Mouse (Mus musculus) naive thymus-derived CD4-positive, alpha-beta T cell, adult 2 months (primary cell): Measurements from ENCODE around the gene Hint1.
"Not testable (repeated sequence)": the region's sequence is repeated elsewhere in the genome, so short reads cannot be mapped to it uniquely, and the experiment has no call there.

ENCODE experiments used
- DNase-seq: peaks from one replicate; pipeline ENCODE4 v3.0.0-alpha.2; 2011; ENCODE audit warnings: low read depth

Hint1 gene

DNA sequence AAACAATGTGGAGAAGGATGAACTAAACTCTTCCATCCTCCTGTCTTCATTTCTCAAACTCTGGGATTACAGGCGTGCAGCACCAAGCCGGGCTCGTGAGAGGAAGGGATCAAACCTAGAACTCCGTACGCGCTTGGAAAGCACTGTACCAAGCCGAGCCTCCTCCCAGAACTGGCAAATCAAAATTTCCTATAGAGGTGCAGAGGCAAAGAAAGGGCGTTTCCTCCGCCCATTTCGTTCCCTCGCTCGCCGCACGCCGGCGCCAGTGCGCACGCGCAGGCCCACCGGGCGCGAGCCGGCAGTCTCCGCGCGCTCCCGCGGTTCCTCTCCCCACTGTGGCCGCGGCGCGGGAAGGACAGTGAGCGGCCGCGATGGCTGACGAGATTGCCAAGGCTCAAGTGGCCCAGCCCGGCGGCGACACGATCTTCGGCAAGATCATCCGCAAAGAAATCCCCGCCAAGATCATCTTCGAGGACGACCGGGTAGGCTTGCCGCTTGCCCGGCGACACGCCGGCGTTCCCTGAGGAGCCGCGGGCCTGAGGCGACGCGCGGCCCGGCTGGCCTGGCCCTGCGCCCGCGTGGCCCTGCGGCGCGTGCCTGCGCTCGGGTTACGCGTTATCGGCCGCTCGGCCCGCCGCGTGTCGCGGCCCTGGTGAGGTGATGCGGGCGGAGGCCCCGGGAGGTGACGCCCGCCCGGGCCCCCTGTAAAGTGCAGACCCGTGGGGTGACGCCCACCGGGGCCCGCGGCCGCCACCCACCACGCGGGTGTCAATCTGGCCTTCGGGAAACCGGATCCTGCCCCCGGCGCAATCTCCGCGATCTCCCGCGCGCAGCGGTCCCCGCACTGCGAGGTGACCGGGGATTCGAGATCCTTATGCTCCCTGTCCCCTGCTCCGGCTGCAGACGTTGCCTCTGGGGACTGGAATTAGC is at the start of gene Hint1:
Hint1 (plus strand) TSS at position 265 of the 930 bp plus-strand sequence.
- peak; percentile 94 for DNase-seq

DNA sequence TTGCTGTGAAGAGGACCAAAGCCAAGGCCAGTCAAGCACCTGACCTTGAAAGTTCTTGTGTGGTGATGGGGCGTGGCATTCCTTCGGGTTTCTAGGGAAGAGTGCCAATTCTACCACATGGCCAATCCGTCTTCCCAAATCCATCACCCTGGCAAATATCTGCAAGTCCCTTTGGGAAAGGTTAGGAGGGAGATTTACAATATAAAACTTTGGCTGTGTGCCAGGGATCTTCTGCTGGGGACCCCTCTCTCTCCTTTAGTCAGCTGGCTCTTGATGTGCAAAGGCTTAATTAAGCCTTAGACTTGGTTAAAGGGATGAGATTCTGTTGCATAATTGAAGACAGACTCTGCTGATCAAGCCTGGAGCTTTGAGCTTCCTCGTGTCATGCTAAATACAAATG is 48.7 kb upstream of the Hint1 start:
- no peak for DNase-seq

DNA sequence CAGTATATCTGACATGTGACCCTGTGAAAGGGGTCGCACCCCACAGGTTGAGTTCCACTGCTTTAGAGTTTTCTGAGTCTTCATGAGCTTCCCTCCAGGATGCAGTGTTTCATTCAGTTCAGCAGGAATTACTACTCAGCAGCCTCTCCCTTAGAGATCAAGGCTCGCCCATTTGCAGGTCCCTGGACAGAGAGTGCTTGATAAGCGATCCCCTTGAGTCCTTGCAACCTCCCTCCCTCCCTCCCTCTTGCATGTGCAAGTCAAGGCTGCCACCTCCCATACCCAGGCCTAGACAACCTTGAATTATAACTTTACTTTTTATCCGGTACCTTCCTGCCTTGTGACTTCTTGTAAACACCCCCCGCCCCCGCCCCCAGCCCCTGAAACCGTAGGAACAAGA is 46.7 kb upstream of the Hint1 start:
- DNase-seq: no peak

DNA sequence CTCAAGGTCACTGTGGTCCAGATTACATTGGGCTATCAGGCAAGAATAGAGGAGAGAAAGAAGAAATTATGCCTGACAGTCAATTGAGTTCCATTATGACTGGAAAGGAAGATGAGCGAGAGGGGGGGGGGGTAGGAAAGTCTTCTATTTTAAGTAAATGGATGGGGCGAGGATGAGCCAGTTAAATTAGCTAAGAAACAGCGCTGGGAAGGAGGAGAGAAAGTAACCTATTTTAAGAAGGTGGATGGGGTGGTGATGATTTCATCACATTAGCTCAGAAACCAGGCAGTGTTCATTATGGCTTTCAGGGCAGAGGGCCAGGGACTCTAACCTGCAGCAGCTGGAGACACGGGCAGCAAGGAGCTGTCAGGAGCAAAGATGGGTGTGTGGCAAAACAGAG is 42.7 kb upstream of the Hint1 start:
- DNase-seq: no peak

DNA sequence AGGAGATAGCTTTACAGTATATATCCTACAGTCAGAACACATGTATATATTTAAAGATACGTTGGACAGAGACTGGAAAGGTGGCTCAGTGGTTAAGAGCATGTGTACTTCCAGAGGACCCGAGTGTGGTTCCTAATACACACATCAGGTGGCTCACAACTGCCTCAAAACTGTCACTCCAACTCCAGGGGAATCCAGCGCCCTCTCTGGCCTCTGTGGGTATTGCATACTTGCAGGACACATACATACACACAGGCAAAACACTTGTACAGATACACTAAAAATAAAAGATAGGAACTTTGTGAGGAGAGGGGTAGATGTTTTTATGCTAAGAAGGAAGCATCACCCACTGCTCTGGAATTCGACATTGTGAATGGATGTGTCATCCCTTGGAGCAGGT is 40.4 kb upstream of the Hint1 start:
- DNase-seq: no peak

DNA sequence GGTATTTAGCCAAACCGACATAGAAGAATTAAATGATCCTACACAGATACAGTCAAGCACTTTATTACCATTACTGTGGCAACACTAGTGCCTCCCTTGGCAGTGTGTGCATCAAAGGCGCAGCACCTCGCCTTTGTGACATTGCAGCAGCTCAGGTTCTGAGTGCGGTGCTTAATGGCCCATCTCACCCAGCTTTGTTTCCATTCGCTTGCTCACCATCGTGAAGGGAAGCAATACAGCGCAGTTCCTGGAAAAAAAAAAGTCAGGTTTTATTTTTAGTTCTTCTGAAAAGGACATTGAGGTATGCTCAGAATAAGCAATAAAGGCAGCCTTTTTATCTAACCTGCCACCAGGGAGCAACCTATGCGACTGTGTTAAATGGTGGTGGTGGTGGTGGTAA is 39.4 kb upstream of the Hint1 start:
- no peak for DNase-seq

DNA sequence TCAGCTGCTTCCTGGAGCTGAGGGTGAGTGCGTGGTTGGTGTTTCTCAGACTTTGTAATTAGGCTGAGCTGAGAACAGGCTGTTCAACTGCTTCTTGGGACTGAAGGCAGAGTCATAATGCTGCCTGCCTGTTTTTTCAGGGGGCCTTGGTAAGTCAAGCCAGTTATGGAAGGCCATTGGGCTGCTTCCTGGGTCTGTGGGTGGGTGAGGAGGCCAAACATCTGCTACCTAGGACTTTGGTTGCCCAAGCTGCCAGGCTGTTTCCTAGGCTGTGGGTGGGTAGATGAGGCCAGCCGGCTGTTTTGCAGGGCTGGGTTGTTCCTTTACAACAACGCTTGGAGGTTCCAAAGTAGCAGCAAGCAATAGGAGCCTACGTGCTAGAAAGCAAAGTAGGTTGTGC is 32.4 kb upstream of the Hint1 start:
- DNase-seq: no peak

DNA sequence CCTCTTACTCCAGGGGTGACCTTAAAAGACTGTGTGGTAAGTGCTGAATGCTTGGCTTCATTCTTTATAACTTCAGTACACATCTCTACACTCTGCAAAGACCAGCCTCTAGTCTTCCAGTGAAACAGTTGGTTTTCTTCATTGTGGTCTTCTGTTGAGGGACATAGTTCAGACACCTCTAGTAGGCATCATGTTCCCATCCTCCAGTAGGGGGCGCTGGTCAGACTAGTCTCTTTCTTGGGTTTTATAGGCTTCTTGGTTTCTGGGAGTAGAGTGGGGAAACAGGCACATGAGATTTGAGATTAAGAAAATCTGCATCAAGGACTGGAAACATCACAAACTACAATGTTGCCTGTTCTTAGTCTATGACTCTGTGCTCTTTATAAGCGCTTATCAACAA is 31.6 kb upstream of the Hint1 start:
- DNase-seq: peak; percentile 80

DNA sequence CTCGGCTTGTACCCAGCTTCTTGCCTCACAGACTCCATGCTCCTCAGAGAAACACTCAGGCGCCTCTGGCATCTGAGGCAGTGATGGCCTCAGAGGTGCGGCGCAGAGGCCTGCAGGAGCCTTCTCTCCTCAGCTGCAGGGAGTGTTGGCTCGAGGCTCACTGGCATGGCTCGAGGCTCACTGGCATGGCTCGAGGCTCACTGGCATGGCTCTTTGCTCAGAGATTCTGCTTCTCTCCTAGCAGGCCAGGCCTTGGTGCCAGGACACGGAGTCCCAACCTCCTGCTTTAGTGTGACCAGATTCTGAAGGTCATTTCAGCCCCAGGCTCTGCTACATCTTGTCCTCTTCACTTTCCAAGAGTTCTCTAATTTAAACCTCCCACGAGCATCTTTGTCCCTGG is 30.1 kb upstream of the Hint1 start:
- no peak for DNase-seq

DNA sequence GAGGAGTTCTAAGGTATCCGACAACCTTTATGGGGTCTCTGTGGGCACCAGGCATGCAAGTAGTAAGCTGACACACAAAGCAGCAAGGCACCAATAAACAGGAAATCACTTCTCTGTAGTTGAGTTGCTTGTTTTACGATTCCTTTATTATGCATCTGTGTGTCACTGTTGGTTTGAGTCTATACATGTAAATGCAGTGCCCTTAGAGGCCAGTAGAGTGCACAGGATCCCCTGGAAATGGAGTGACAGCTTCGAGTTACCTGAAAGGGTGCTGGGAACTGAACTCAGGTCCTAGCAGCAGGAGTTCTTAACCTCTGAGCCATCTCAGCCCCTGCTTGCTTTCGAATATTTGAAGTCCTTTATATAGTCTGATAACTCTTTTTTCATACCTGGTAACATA is 26.5 kb upstream of the Hint1 start:
- DNase-seq: no peak

DNA sequence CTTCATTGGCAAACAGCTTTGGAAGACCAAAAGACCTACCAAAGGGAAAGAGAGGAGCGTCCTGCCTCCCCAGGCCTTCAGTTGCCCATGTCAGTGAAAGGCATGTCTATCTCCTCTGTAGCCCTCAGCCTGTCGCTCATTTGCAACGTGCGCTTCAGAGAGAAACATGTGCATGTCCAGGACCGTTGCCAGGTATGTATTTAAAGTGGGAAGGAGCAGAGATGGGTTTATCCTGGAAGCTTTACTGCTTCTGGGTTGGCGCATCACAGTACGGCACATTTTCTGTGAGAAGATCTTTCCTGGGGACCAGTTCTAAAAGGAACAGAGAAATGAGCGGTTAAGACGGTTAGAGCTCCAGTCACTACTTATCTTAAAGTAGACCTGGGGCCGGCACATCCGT is 25.3 kb upstream of the Hint1 start:
- DNase-seq: no peak

DNA sequence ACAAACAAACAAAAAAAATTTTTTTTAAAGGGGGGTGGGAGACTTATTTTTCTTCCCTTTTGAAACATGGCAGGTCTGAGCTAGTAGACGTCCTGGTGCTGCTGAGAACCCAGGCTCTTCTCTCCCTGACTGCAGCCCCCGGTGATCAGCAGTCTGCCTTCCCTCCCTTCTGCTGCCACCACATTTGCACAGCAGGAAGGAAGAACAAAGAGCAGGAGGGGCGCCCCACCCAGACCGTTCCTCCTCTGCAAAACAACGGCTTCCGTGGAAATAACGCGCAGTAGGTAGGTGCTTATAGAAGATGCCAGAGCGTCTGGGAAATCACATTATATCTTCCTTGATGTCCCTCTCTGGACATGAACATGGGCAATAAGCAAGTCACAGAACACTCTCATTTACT is 21.8 kb upstream of the Hint1 start:
- DNase-seq: peak; percentile 85

DNA sequence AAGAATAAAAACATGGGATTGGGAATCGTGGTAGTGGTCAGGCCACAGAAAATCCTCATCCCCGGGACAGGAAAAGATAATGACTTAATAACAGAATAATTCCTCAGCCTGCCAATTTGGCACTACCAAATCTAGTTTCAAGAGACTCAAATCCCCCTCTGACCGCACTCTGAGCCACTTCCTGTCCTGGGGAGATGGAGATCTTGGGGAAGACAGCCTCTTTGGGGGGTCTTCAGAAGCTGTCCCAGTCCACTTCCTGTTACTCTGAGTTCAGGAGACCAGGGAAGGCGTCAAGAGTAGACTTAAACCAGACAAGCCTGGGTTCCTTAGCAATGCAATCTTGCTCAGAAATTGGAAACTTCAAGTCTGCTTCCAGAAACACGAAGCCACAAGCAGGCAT is 21.2 kb upstream of the Hint1 start:
- DNase-seq: peak; percentile 45

DNA sequence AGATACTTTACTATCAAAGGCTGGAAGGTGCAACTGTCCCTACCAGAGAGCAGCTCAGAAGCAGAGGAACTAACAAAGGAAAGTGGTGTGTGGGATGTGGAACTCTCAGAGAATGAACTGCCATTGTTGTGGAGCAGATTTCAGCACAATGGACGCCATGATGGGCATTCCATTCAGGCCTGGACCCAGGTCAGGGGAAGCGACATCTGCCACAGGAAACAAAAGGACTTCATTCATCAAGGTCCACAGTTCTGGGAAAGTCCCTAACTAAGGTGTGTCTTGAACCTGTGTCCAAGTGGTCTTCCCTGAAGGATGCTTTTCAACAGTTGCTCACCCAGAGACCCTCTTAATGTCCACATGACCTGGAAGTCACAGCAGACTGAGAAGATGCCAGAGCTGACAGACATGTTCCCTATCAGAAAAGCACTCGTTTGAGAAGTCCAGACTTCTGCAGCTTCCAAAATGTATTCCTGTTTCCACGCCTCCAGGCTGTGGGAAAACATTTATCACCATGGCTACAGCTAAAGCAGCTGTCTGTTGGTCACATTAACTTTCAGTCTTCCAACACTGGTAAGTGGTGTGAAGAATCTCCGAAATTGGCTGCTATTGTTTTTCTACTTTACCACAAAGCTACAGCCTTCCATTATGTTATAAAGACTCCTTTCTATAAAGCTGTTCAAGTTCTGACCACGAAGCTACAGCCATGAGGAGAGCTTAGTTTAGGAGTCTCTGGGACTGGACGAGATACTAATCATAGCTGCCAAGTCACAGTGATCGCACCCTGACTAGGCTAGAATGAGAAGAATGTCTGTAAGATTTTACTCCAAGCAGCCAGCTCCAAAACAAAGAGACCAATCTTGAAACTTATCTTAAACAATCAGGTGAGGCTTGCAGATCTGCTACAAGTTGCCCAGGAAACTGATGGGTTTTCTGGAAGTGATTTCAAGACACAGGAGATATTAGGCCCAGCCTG is 20.4 kb upstream of the Hint1 start:
- no peak for DNase-seq

DNA sequence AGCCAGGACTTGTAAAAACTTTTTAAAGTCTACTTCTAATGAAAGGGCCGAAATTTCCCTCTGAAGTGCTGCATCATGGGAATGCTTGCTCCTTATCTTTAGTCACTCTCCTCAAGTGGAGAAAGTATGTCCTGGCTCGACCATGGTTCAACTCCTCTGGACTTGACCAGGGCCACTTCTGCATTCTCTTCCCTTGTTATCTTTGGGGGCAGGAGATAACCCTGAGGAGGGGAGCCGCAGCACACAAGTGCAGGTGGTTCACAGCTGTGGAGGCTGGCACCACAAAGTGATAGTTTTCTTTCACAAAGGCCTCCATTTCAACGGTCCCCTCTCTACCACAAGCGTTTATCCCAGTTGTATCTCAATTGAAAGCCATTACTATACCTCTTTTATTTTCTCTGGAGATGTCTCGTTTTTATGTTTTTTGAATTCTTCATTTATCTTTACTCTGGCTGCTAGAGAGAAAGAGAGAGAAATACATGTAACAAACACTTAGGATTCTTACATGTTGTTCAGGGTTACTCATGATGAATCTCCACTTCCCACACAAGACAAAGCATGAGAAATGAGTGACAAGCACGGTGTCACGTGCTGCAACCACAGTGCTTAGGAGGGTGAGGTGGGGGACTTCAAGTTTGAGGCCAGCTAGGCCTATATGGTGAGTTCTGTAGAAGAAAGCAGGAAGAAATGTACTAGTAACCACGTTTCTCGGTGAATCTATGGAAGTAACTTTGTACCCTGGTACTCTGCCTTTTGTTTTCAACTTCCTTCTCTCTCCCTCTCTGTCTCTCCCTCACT is 16.0 kb upstream of the Hint1 start:
- DNase-seq: peak; percentile 70

DNA sequence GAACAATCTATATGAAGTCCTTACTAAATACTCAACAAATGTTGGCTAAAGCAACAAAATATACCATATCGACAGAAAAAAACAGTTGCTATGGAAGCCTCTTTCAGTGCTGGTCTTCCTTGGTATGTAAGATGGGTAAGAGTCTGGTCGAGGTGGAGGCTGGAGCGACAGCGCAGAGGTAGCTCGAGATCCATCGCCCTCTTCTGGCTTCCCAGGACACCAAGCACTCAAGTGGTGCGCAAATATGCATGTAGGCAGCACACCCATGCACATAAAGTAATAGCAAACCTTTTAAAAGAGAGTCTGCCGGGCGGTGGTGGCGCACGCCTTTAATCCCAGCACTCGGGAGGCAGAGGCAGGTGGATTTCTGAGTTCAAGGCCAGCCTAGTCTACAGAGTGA is 14.5 kb upstream of the Hint1 start:
- DNase-seq: no peak

DNA sequence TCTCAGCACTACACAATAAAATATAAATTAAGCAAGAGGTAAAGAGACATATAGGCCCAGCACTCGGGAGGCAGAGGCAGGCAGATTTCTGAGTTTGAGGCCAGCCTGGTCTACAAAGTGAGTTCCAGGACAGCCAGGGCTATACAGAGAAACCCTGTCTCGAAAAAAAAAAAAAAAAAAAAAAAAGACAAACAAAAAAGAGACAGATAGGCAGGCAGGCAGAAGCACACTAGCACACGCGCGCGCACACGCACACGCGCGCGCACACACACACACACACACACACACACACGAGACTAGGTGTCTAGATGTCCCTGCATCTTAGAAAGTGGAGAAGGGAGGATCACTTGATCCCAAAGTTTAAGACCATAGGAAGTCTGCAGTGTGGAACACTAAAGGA is 7.3 kb upstream of the Hint1 start:
- not testable (repeated sequence) for DNase-seq

DNA sequence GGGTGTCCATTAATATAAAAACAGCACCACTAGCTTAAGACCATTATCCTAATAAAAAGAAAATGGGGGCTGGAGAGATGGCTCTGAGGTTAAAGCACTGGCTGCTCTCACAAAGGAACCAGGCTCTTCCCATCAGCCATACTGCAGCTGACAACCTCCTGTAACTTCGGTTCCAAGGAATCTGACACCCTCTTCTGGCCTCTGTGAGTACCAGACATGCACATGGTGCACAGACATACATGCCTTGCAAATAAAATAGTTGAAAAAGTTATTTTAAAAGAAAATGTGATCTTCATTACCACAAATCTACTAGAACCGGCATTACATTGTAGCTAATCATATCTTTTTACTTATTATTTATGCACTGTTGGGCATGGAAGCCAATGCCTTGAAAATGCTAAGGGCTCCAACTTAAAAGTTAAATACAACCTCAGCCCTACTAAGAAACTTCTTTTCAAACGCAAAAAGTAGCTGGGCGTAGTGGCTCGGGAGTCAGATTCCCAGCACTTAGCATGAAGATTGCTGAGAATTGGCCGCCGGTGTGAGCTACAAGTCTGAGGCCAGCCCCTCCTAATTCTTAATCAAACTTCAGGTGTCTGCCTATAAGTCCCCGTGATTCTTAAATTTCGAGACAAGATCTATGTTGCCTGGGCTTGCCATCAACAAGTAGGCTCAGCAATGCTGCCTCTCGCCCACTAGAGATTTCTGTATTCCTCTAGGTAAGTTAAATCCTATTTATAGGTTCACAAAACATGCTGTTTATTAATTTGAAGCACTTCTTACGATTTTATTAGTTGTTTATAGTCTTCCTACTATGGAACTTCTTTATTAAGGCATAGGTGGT is 6.6 kb upstream of the Hint1 start:
- peak; percentile 69 for DNase-seq

DNA sequence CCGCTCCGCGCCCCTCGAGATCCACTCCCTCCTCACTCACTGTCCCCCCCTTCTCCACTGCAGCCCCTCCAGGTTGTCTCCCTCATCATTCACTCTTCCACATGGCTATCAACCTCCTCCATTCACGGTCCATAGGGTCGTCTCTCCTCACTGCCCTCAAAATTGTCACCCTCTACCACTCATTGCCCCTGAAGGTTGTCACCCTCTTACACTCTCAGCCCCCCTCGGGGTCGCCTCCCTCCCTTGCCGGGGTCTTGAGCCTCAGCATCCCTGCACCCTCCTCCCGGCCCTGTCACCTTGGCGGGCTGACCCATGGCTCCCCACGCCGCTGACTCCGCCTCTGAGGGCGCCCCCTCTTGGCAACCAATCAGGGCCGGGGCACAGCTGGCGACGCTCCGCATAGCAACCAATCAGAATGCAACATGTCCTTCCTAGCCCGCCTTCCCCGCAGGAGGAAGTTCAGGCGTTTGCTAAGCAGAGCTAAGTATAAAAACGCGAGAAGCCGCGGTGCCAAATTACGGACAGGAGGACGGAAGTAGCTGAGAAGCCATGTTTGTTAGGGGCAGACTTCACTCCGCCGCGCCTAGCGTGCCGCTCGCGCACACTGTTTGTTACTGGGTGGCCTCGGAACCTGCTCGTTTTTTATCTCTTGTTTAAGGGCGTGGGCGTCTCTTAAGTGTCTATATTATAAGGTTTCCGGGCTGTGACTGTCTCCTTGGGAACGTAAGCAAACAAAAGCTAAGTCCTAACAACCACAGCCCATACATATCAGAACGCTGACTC is 5.7 kb upstream of the Hint1 start, which contains the start of gene Lyrm7:
Lyrm7 (minus strand) TSS at position 661 of the 783 bp plus-strand sequence.
- DNase-seq: peak; percentile 98
